Mouse (Mus musculus) spleen, adult 2 months (tissue): ENCODE measurements around the gene Rab14. TPM values are rescaled to one million over a fixed set of nuclear protein-coding genes. Genes with fewer than 3 reads are reported as not detected.

Source experiments
- DNase-seq, 2 experiments: peaks; one replicate each; pipeline versions ENCODE4 v3.0.0 to v3.0.0-alpha.2; 2012 to 2021; ENCODE audit warnings: low spot score in 2 of 2, low read depth in 1 of 2
- H3K27ac ChIP-seq: fragments of 200-500 bp; 2 replicates; pipeline ENCODE4 v1.5.1; 2012; ENCODE audit warnings: low read length, inconsistent platforms; ENCODE audit not compliant: insufficient read depth
- H3K27me3 ChIP-seq: fragments of 200-500 bp; 2 replicates; pipeline ENCODE4 v1.6.1; 2012; ENCODE audit warnings: mild to moderate bottlenecking, moderate library complexity, low read length, inconsistent platforms; ENCODE audit not compliant: control insufficient read depth, insufficient read depth
- H3K36me3 ChIP-seq: fragments of 200-500 bp; 2 replicates; pipeline ENCODE4 v1.6.1; 2012; ENCODE audit warnings: mild to moderate bottlenecking, low read length, inconsistent platforms; ENCODE audit not compliant: control insufficient read depth, insufficient read depth
- H3K4me1 ChIP-seq: fragments of 200-500 bp; 2 replicates; pipeline ENCODE4 v1.6.1; 2011; ENCODE audit warnings: inconsistent platforms; ENCODE audit not compliant: control insufficient read depth, insufficient read depth, insufficient read length
- H3K4me3 ChIP-seq: fragments of 200-500 bp; 2 replicates; pipeline ENCODE4 v1.5.1; 2011; ENCODE audit warnings: mild to moderate bottlenecking, inconsistent platforms; ENCODE audit not compliant: insufficient read depth, insufficient read length; ENCODE audit errors: extremely low read depth
- CTCF ChIP-seq: fragments of 200-500 bp; IDR thresholded peaks from 2 replicates; pipeline ENCODE4 v1.5.1; 2011; ENCODE audit warnings: mild to moderate bottlenecking, inconsistent platforms; ENCODE audit not compliant: insufficient read depth, insufficient read length, insufficient replicate concordance; ENCODE audit errors: extremely low read depth
- POLR2A ChIP-seq: fragments of 200-500 bp; IDR thresholded peaks from 2 replicates; pipeline ENCODE4 v1.6.1; 2011; ENCODE audit warnings: low read depth, low read length, inconsistent platforms
- WGBS: fragments of 180-500 bp; shearing (Covaris S2); methylation state at CpG from one replicate; pipeline ENCODE4 v1.1.7; 2018; 5-methylcytosine and 5-hydroxymethylcytosine counted together
- polyA plus RNA-seq: library from polyadenylated mRNA; depleted of rRNA; stranded (reverse); fragments of >200 nt; gene quantifications from 2 replicates; pipeline ENCODE4 v1.2.3, GENCODE M21; 2012

Rab14 gene
- polyA plus RNA-seq, 1 experiment: 244 TPM

GRCm38 (mm10) chr2:35178153-35178552, 22.8 kb downstream of the Rab14 start:
- no peak for DNase-seq
- Histone ChIP-seq H3K4me1 (peaks cover 5% of the 10 kb centered on the region; the same call in 1 of the 2 replicates), H3K27me3 (no peaks in the 10 kb centered on the region), H3K4me3 (no peak overlapping the region), H3K27ac (no peak overlapping the region), H3K36me3 (peaks cover 60% of the 10 kb centered on the region)
- no peak for TF ChIP-seq POLR2A
- TF ChIP-seq CTCF: no peak
- WGBS: 57% methylated on average over 3 of the region's 3 CpGs

- H3K4me3 ChIP-seq: no peak overlapping the region
- no peak for TF ChIP-seq POLR2A
- H3K36me3 ChIP-seq: peaks cover 63% of the 10 kb centered on the region
- no peak overlapping the region for H3K27ac ChIP-seq
- DNase-seq: no peak
- H3K4me1 ChIP-seq: peaks cover 5% of the 10 kb centered on the region; the same call in 1 of the 2 replicates
- 94% methylated on average over 12 of the region's 12 CpGs for WGBS
- H3K27me3 ChIP-seq: no peaks in the 10 kb centered on the region
Measured at GRCm38 (mm10) chr2:35175281-35176065, 25.4 kb downstream of the Rab14 start.

- no peak for DNase-seq
- Histone ChIP-seq H3K4me3 (no peak overlapping the region), H3K36me3 (peaks cover 67% of the 10 kb centered on the region), H3K27ac (peak overlapping the region; percentile 63), H3K4me1 (peaks cover 5% of the 10 kb centered on the region; the same call in 1 of the 2 replicates), H3K27me3 (no peaks in the 10 kb centered on the region)
- WGBS: 19% methylated on average over 5 of the region's 5 CpGs
- TF ChIP-seq CTCF (no peak), POLR2A (no peak)
Measured at GRCm38 (mm10) chr2:35174100-35174499, 26.8 kb downstream of the Rab14 start.

GRCm38 (mm10) chr2:35173666-35174065, 27.3 kb downstream of the Rab14 start:
- Histone ChIP-seq H3K4me1 (peaks cover 5% of the 10 kb centered on the region; the same call in 1 of the 2 replicates), H3K36me3 (peaks cover 64% of the 10 kb centered on the region), H3K27me3 (no peaks in the 10 kb centered on the region), H3K27ac (no peak overlapping the region), H3K4me3 (no peak overlapping the region)
- no peak for TF ChIP-seq POLR2A
- TF ChIP-seq CTCF: no peak
- DNase-seq: no peak
- WGBS: 89% methylated on average over 5 of the region's 5 CpGs

- H3K4me3 ChIP-seq: no peak overlapping the region
- no peaks in the 10 kb centered on the region for H3K27me3 ChIP-seq
- peaks cover 5% of the 10 kb centered on the region; the same call in 1 of the 2 replicates for H3K4me1 ChIP-seq
- H3K27ac ChIP-seq: no peak overlapping the region
- TF ChIP-seq POLR2A (no peak), CTCF (no peak)
- WGBS: 90% methylated on average over 4 of the region's 4 CpGs
- peaks cover 61% of the 10 kb centered on the region for H3K36me3 ChIP-seq
- DNase-seq: no peak
Measured at GRCm38 (mm10) chr2:35172246-35172645, 28.7 kb downstream of the Rab14 start.

GRCm38 (mm10) chr2:35171341-35171861, 29.5 kb downstream of the Rab14 start:
- Histone ChIP-seq H3K27me3 (no peaks in the 10 kb centered on the region), H3K36me3 (peaks cover 60% of the 10 kb centered on the region), H3K4me1 (peaks cover 5% of the 10 kb centered on the region; the same call in 1 of the 2 replicates), H3K4me3 (no peak overlapping the region), H3K27ac (peak overlapping the region; percentile 63)
- no peak for DNase-seq
- WGBS: 87% methylated on average over 10 of the region's 10 CpGs
- TF ChIP-seq POLR2A (no peak), CTCF (no peak)

GRCm38 (mm10) chr2:35169452-35169851, 31.5 kb downstream of the Rab14 start:
- Histone ChIP-seq H3K4me1 (peaks cover 5% of the 10 kb centered on the region; the same call in 1 of the 2 replicates), H3K36me3 (peaks cover 55% of the 10 kb centered on the region), H3K27ac (no peak overlapping the region), H3K27me3 (no peaks in the 10 kb centered on the region), H3K4me3 (no peak overlapping the region)
- 87% methylated on average over 2 of the region's 2 CpGs for WGBS
- TF ChIP-seq CTCF: no peak
- TF ChIP-seq POLR2A: no peak
- DNase-seq: no peak
